Comparison of ENCODE assay signal across 8 mouse cellular contexts in genomic region chr4:133671881-133672844, GRCm38 (mm10). TPM values are rescaled to one million over a fixed set of nuclear protein-coding genes. Genes with fewer than 3 reads are reported as not detected.
A peak's percentile ranks its signal among the peaks of the same experiment; 100 is the strongest.
DNase-seq lines count a peak whose midpoint lies in the region; ATAC-seq lines count a peak whose summit lies in the region.

Pigv (minus strand) TSS chr4:133672647.

- peak within 1 kb of the TSS; percentile 98 for H3K27ac ChIP-seq in intestine, embryonic 14.5 days (ENCODE audit: low read depth)

- intact Hi-C loops in gastrocnemius, postnatal 36 days (cut with DNase I), result loop anchor here (1.0 to 5.0 kb wide), 3 partner anchors 103 to 157 kb away; no protein-coding TSS in a partner anchor
- intact Hi-C loops in left cerebral cortex, postnatal 25 days (cut with DNase I), result loop anchor here (1.0 to 5.0 kb wide), 7 partner anchors 57 to 240 kb away; partner anchors contain the start of gene Arid1a

- H3K27me3 ChIP-seq in intestine, embryonic 14.5 days (replicated peaks; ENCODE audit: control insufficient read depth, insufficient read depth, low read length), result no peaks in the 10 kb centered on the region

- peak; percentile 86 for DNase-seq in adrenal gland, adult 8-10 months
- DNase-seq in embryo, embryonic 11 days, result peak; percentile 95
- DNase-seq in gastrocnemius, postnatal 36 days, result peak; percentile 91 to 96
- peak; percentile 97 for DNase-seq in intestine, embryonic 14.5 days (ENCODE audit: low spot score)
- peak; percentile 95 for DNase-seq in left cerebral cortex, postnatal 25 days (ENCODE audit: low spot score in 2 of 2)
- DNase-seq in mesoderm, embryonic 11.5 days (ENCODE audit: low read depth, low spot score), result peak; percentile 94
- DNase-seq in right cerebral cortex, postnatal 36 days (ENCODE audit: low spot score in 2 of 2), result peak; percentile 88
- DNase-seq in urinary bladder, postnatal 4 days (ENCODE audit: low spot score in 2 of 2), result peak; percentile 92 to 95

- ATAC-seq in intestine, embryonic 14.5 days (replicated peaks; ENCODE audit: low FRiP score, low TSS enrichment, low read depth), result peak; percentile 86

- H3K9me3 ChIP-seq in intestine, embryonic 14.5 days (ENCODE audit: control insufficient read depth, low read length), result no peaks in the 10 kb centered on the region

- peaks cover 36% of the 10 kb centered on the region for H3K4me1 ChIP-seq in intestine, embryonic 14.5 days (replicated peaks; ENCODE audit: control insufficient read depth, insufficient read depth, low read length)

- H3K36me3 ChIP-seq in intestine, embryonic 14.5 days (ENCODE audit: control insufficient read depth, insufficient read depth, low read length), result peaks cover 13% of the 10 kb centered on the region

- peak within 1 kb of the TSS; percentile 80 for H3K9ac ChIP-seq in intestine, embryonic 14.5 days (ENCODE audit: low read length)

- H3K4me2 ChIP-seq in intestine, embryonic 14.5 days (ENCODE audit: low read length), result peak within 1 kb of the TSS; percentile 44

- H3K4me3 ChIP-seq in intestine, embryonic 14.5 days (ENCODE audit: low read depth, low read length), result peak within 1 kb of the TSS; percentile 57

- WGBS in intestine, embryonic 14.5 days, result under 1% methylated on average over 65 of the region's 76 CpGs

RNA-seq across cellular contexts. Expression of gene Pigv, which starts in this region (rescaled TPM):
- total RNA-seq in adrenal gland, adult 8-10 months (2022), result 10 to 100 TPM; 26.0 to 31.0 (median 27.3) TPM
- 10 to 100 TPM in 1 of 2 experiments, 1 to 10 TPM in 1; 8.4 to 10.4 TPM for total RNA-seq in gastrocnemius, postnatal 36 days (2021)
- polyA plus RNA-seq in intestine, embryonic 14.5 days (2014; fragmentation: Nextera tagmentation; extraction: Ambion mirVana), result 13.3 and 14.4 TPM in 2 replicates
- total RNA-seq in left cerebral cortex, postnatal 25 days (2021), result 1 to 10 TPM; 6.9 to 7.4 TPM

Comparison
In these comparisons a context has a peak if more than half of its experiments do, and no peak if none do; other contexts are left out.
1. Peak in every context shown above with its lines: DNase-seq, ATAC-seq, H3K4me3 ChIP-seq and H3K27ac ChIP-seq.